Mouse (Mus musculus) hindbrain, postnatal 0 days (tissue): ENCODE measurements around the gene Fam177a. TPM values are rescaled to one million over a fixed set of nuclear protein-coding genes. Genes with fewer than 3 reads are reported as not detected.
"Not testable (repeated sequence)": the region's sequence is repeated elsewhere in the genome, so short reads cannot be mapped to it uniquely, and the experiment has no call there.

Experiments used
- ATAC-seq: fragments of 200-750 bp; cut with Nextera tagmentation; 2 replicates; pipeline ENCODE4 v1.8.0; 2017; ENCODE audit warnings: mild to moderate bottlenecking, moderate TSS enrichment, moderate library complexity
- DNase-seq: peaks from one replicate; pipeline ENCODE4 v3.0.0-alpha.2; 2015; ENCODE audit warnings: low spot score
- H3K27ac ChIP-seq: fragments of 300-500 bp; sonication (generic); 2 replicates; pipeline ENCODE4 v1.5.1; 2014; ENCODE audit warnings: mild to moderate bottlenecking
- H3K27me3 ChIP-seq: fragments of 300-500 bp; sonication (generic); 2 replicates; pipeline ENCODE4 v1.6.1; 2014; ENCODE audit warnings: low read length, mixed read lengths; ENCODE audit not compliant: insufficient read depth
- H3K36me3 ChIP-seq: fragments of 300-500 bp; sonication (generic); 2 replicates; pipeline ENCODE4 v1.6.1; 2014; ENCODE audit warnings: low read length, mixed read lengths; ENCODE audit not compliant: insufficient read depth
- H3K4me1 ChIP-seq: fragments of 300-500 bp; sonication (generic); 2 replicates; pipeline ENCODE4 v1.6.1; 2014; ENCODE audit warnings: antibody characterized with exemption, low read length, mixed read lengths; ENCODE audit not compliant: insufficient read depth
- H3K4me2 ChIP-seq: fragments of 300-500 bp; sonication (generic); 2 replicates; pipeline ENCODE4 v1.6.1; 2014; ENCODE audit warnings: low read depth, mild to moderate bottlenecking, low read length, moderate library complexity, mixed read lengths
- H3K4me3 ChIP-seq: fragments of 300-500 bp; sonication (generic); 2 replicates; pipeline ENCODE4 v1.5.1; 2014; ENCODE audit warnings: low read length
- H3K9ac ChIP-seq: fragments of 300-500 bp; sonication (generic); replicated peaks from 2 replicates; pipeline ENCODE4 v1.6.1; 2014; ENCODE audit warnings: mild to moderate bottlenecking, low read length, moderate library complexity, mixed read lengths
- H3K9me3 ChIP-seq: fragments of 300-500 bp; sonication (generic); 2 replicates; pipeline ENCODE4 v1.6.1; 2016; ENCODE audit warnings: low read length, mixed read lengths
- WGBS: fragments of 180-500 bp; shearing (Covaris S2); extraction: QIAGEN DNeasy Blood & Tissue Kit; methylation state at CpG from one replicate; pipeline ENCODE4 v1.1.7; 2014; 5-methylcytosine and 5-hydroxymethylcytosine counted together
- polyA plus RNA-seq: library from polyadenylated mRNA; unstranded; fragments of >200 nt; fragmentation: Nextera tagmentation; extraction: Ambion mirVana; gene quantifications from 2 replicates; pipeline ENCODE4 v1.2.1, GENCODE M21; 2015
- total RNA-seq: library from RNA; depleted of rRNA; stranded (reverse); fragments of >200 nt; gene quantifications from 2 replicates; pipeline ENCODE4 v1.2.3, GENCODE M21; 2014; rRNA removed

Gene Fam177a
- total and polyA plus RNA-seq, 2 experiments from 2014 or later: 34.8 to 83.1 TPM

DNA sequence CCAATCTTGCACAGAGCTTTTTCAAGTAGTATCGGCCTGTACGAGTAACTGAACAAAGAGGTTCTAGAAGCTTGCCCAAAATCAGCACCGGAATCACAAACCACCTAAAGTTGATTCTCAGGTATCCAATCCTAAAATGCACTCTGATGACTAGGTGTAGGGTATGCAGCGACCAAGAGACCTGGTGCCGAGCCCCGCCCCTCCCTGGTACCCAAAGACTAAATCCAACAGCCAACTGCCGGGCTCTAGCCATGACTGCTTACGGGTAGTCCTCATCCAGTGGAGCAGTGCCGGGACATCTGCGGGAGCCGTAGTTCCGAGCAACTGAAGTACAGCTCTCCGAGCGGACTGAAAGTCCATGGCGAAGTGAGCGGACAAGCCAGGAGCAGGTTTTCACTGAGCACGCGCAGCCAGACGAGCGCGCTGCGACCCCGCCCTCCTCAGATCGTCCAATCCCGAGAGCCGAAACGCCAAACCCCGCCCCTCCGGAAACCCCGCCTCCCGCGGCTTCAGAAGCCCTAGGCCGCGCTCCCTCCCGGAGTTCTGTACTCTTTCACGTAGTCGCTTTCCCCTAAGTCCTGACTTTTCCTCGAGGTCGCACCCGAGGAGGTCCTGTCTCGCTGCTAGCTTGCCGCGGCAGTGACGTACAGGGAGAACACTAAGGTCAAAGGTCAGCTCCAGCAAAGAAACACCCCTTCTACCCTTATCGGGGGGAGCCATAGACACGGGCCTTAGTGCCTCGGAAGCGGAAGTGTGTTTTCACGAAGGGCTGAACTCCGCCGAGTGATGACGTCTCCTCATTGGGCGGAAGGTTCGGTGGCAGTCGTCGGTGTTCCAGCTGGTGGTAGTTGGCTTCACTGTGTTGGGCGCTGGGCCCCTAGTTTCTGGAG, 30.5 kb downstream of the Fam177a start, which contains the start of gene Srp54b:
Srp54b (plus strand) TSS at position 546 of the 890 bp plus-strand sequence.
- not testable (repeated sequence) for H3K4me2 ChIP-seq, H3K9ac ChIP-seq, H3K36me3 ChIP-seq, H3K4me3 ChIP-seq, H3K27ac ChIP-seq, H3K4me1 ChIP-seq, DNase-seq, H3K27me3 ChIP-seq, H3K9me3 ChIP-seq
- peak; percentile 99 for ATAC-seq
- WGBS: no CpG with 5 or more reads among the region's 57 CpGs

DNA sequence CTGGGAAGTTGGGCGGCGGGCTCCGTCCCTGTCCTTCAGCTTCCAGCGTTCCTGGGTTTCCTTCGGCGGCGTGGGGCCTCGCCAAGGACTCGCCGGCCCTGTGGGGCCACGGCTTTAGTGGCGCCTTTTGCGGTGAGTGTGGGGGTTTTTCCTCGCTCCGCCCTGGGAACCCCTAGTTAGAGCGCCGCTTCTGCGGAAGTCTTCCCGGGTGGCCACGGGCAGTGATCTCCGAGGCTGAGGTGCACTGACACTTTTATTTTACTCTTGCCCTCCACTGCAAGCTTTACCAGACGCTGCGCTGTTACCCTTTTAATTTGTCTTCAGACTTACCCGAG, 31.1 kb downstream of the Fam177a start:
- WGBS: 0% methylated on average over 6 of the region's 24 CpGs
- H3K4me1 ChIP-seq, H3K27me3 ChIP-seq, H3K36me3 ChIP-seq, H3K9ac ChIP-seq, H3K27ac ChIP-seq, DNase-seq, H3K4me3 ChIP-seq, H3K9me3 ChIP-seq, H3K4me2 ChIP-seq: not testable (repeated sequence)
- ATAC-seq: peak; percentile 61

- WGBS: no CpG with 5 or more reads among the region's 7 CpGs
- not testable (repeated sequence) for H3K4me1 ChIP-seq, H3K27ac ChIP-seq, H3K27me3 ChIP-seq, ATAC-seq, H3K9ac ChIP-seq, H3K4me3 ChIP-seq, DNase-seq, H3K4me2 ChIP-seq, H3K36me3 ChIP-seq, H3K9me3 ChIP-seq
These were observed 42.8 kb downstream of the Fam177a start for GRCm38 (mm10) chr12:55167034-55167557.

DNA sequence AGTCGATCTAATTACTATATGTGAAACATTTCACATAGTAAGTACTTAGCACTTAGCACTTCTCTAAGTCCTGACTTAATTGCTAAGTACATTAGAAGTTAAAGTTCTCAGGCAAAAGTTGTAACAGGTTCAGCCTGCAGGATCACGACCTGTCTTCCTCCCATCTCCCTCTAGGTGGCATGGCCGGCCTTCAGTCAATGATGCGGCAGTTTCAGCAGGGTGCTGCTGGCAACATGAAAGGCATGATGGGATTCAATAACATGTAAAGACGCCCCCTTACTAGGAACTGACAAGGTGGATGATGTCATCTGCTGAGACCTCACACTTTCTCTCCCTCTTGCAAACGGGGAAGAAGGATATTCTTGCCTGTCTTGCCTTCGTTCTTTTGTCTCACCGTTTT, 63.4 kb downstream of the Fam177a start:
- WGBS: no CpG with 5 or more reads among the region's 8 CpGs
- not testable (repeated sequence) for H3K4me1 ChIP-seq, H3K9me3 ChIP-seq, H3K36me3 ChIP-seq, H3K27ac ChIP-seq, H3K4me3 ChIP-seq, H3K9ac ChIP-seq, DNase-seq, H3K4me2 ChIP-seq, ATAC-seq, H3K27me3 ChIP-seq

DNA sequence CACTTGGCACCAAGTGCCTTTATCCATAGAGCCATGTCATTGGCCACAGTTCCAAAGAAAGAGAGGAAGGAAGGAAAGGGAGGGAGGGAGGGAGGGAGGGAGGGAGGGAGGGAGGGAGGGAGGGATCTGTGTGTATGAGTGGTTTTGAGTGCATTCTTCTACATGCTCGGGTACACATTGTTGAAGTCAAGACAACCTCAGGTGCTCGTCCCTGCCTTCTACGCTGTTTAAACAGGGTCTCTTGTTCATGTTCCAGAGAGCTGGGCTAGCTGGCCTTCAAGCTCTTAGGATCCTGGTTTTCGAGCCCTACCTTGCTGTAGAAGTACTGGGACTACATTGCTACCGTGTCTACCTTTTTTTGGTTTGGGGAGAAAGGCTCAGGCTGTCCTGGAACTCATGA, 64.9 kb downstream of the Fam177a start:
- H3K4me2 ChIP-seq, H3K4me1 ChIP-seq, H3K4me3 ChIP-seq, H3K27me3 ChIP-seq, DNase-seq, H3K36me3 ChIP-seq, H3K9ac ChIP-seq, ATAC-seq, H3K9me3 ChIP-seq, H3K27ac ChIP-seq: not testable (repeated sequence)
- WGBS: no CpG with 5 or more reads among the region's 5 CpGs

Other genes with a start within 250 kb of the Fam177a start
- gene Gm20403, start 137.9 kb upstream of the Fam177a start, total RNA-seq: not detected in 2 replicates
- gene Gm20403, start 137.9 kb upstream of the Fam177a start, polyA plus RNA-seq: not detected in 2 replicates
- gene Baz1a, start 110.1 kb upstream of the Fam177a start, total RNA-seq: 2.3 and 3.1 TPM in 2 replicates
- gene Baz1a, start 110.1 kb upstream of the Fam177a start, polyA plus RNA-seq: 4.6 and 6.0 TPM in 2 replicates
- gene 2700097O09Rik, start 44.4 kb upstream of the Fam177a start, total RNA-seq: 10.9 and 11.2 TPM in 2 replicates
- 16.5 and 19.2 TPM in 2 replicates for gene 2700097O09Rik, start 44.4 kb upstream of the Fam177a start, polyA plus RNA-seq
- 36.4 and 48.0 TPM in 2 replicates for gene Srp54a, start 44.2 kb upstream of the Fam177a start, total RNA-seq
- 188 and 192 TPM in 2 replicates for gene Srp54a, start 44.2 kb upstream of the Fam177a start, polyA plus RNA-seq
- gene Srp54b, start 30.6 kb downstream of the Fam177a start, total RNA-seq: 39.6 and 57.4 TPM in 2 replicates
- gene Srp54b, start 30.6 kb downstream of the Fam177a start, polyA plus RNA-seq: 71.0 and 71.4 TPM in 2 replicates
- not detected in 2 replicates for gene 1700047I17Rik2, start 75.1 kb downstream of the Fam177a start, total RNA-seq
- not detected in 2 replicates for gene 1700047I17Rik2, start 75.1 kb downstream of the Fam177a start, polyA plus RNA-seq
- gene Srp54c, start 105.7 kb downstream of the Fam177a start, total RNA-seq: 31.3 and 31.6 TPM in 2 replicates
- 77.9 and 82.1 TPM in 2 replicates for gene Srp54c, start 105.7 kb downstream of the Fam177a start, polyA plus RNA-seq
- gene 1110008L16Rik, start 175.1 kb downstream of the Fam177a start, total RNA-seq: 9.8 and 10.4 TPM in 2 replicates
- 7.6 and 7.8 TPM in 2 replicates for gene 1110008L16Rik, start 175.1 kb downstream of the Fam177a start, polyA plus RNA-seq
- 7.7 and 10.2 TPM in 2 replicates for gene Ppp2r3c, start 178.5 kb downstream of the Fam177a start, total RNA-seq
- gene Ppp2r3c, start 178.5 kb downstream of the Fam177a start, polyA plus RNA-seq: 18.4 and 19.6 TPM in 2 replicates